9 mouse cellular contexts compared by ENCODE assay signal in genomic region chr6:136422084-136422853, GRCm38 (mm10). TPM values are rescaled to one million over a fixed set of nuclear protein-coding genes. Genes with fewer than 3 reads are reported as not detected.
A peak's percentile ranks its signal among the peaks of the same experiment; 100 is the strongest.
DNase-seq lines count a peak whose midpoint lies in the region; ATAC-seq and TF ChIP-seq lines count a peak whose summit lies in the region.
"Had no signal": no experiment of that assay in that cellular context is flagged by ENCODE, and none has a peak within 500 bp of the region (broad histone marks: within the 10 kb centered on the region; RNA-seq: fewer than 3 reads in every experiment).

No protein-coding gene starts in this region.

- in situ Hi-C loops in ES-E14 (cut with MboI; ENCODE audit: low sequenced_read_pairs in 2 of 2, unreplicated experiment in 2 of 2) = loop anchor here (10.0 kb wide), 2 partner anchors 123 to 133 kb away; no protein-coding TSS in a partner anchor

- no peak overlapping the region for H3K4me3 ChIP-seq in ES-E14 (ENCODE audit: insufficient read depth in 1 of 2, low read depth in 1 of 2, low read length in 2 of 2, poor library complexity in 1 of 2, severe bottlenecking in 1 of 2)
- H3K4me3 ChIP-seq in forebrain, postnatal 0 days (ENCODE audit: low read depth, low read length) = no peak overlapping the region
- H3K4me3 ChIP-seq: limb, embryonic 13.5 days had no signal

- no peaks in the 10 kb centered on the region for H3K27me3 ChIP-seq in forebrain, postnatal 0 days (ENCODE audit: insufficient read depth, low read length)
- H3K27me3 ChIP-seq: limb, embryonic 13.5 days had no signal

- no peak overlapping the region for H3K4me2 ChIP-seq in forebrain, postnatal 0 days (ENCODE audit: low read depth)
- H3K4me2 ChIP-seq: limb, embryonic 13.5 days had no signal

- TF ChIP-seq CTCF in forebrain, postnatal 0 days (IDR thresholded peaks at IDR 0.05; ENCODE audit: low read depth) = peak; percentile 96

- H3K9me3 ChIP-seq in ES-E14 (ENCODE audit: control insufficient read depth, insufficient read depth, low read depth, low read length) = no peaks in the 10 kb centered on the region
- no peaks in the 10 kb centered on the region for H3K9me3 ChIP-seq in forebrain, postnatal 0 days (ENCODE audit: low read length)
- H3K9me3 ChIP-seq: limb, embryonic 13.5 days had no signal

- DNase-seq in adrenal gland, adult (ENCODE audit: inconsistent age in 2 of 2, low spot score in 1 of 2) = peak; percentile 52 to 85
- no peak for DNase-seq in adrenal gland, postnatal 4 days (ENCODE audit: low spot score in 2 of 2)
- DNase-seq in ES-E14 (ENCODE audit: low read depth, low spot score) = peak; percentile 47
- peak; percentile 28 for DNase-seq in cerebellum, adult 11-12 months
- DNase-seq in forebrain, postnatal 0 days = peak; percentile 90
- peak; percentile 39 to 76 for DNase-seq in kidney, postnatal 36 days
- peak; percentile 67 for DNase-seq in lung, postnatal 10 days
- peak; percentile 34 for DNase-seq in right cerebral cortex, postnatal 25 days

- peaks cover 0 to 4% of the 10 kb centered on the region in 2 experiments; a peak in 1 of 4 replicates for H3K4me1 ChIP-seq in ES-E14 (ENCODE audit: control insufficient read depth in 2 of 2, insufficient read depth in 2 of 2, low read length in 2 of 2, poor library complexity in 1 of 2)
- H3K4me1 ChIP-seq in forebrain, postnatal 0 days (ENCODE audit: insufficient read depth) = no peaks in the 10 kb centered on the region
- H3K4me1 ChIP-seq: limb, embryonic 13.5 days had no signal

- H3K36me3 ChIP-seq in ES-E14 (ENCODE audit: control insufficient read depth, insufficient read depth, low read length, poor library complexity, severe bottlenecking) = no peaks in the 10 kb centered on the region
- H3K36me3 ChIP-seq in forebrain, postnatal 0 days (ENCODE audit: insufficient read depth) = no peaks in the 10 kb centered on the region
- H3K36me3 ChIP-seq: limb, embryonic 13.5 days had no signal

- no peak overlapping the region for H3K9ac ChIP-seq in ES-E14 (ENCODE audit: insufficient read depth, low read depth, low read length, poor library complexity, severe bottlenecking)
- no peak overlapping the region for H3K9ac ChIP-seq in forebrain, postnatal 0 days
- H3K9ac ChIP-seq: limb, embryonic 13.5 days had no signal

- peak; percentile 64 for ATAC-seq in forebrain, postnatal 0 days

- no peak overlapping the region for H3K27ac ChIP-seq in ES-E14 (ENCODE audit: insufficient read depth, low read depth, low read length, poor library complexity, severe bottlenecking)
- H3K27ac ChIP-seq in forebrain, postnatal 0 days (ENCODE audit: low read depth, low read length) = no peak overlapping the region
- H3K27ac ChIP-seq: limb, embryonic 13.5 days had no signal

- 60% methylated on average over 16 of the region's 16 CpGs for WGBS in forebrain, postnatal 0 days

TF ChIP-seq in ES-E14, 5 proteins besides CTCF, POLR2A, EP300 and RAD21:
- peak; percentile 98 for TF ChIP-seq ZC3H11A (IDR thresholded peaks at IDR 0.05; ENCODE audit: borderline replicate concordance, low read depth, low read length)
- no peak for TF ChIP-seq HCFC1 (IDR thresholded peaks at IDR 0.05; ENCODE audit: borderline replicate concordance, insufficient read depth, low read length)

RNA-seq across cellular contexts. Expression of gene E330021D16Rik, which starts 6.9 kb away (rescaled TPM):
- total RNA-seq in adrenal gland, postnatal 4 days (2021) = under 1 TPM in 1 of 2 experiments, not detected in 1; 0.73 TPM
- total RNA-seq in ES-E14 (2012; rRNA removed) = 0.36 TPM in 1 of 2 replicates, not detected in the other
- total RNA-seq in forebrain, postnatal 0 days (2014; rRNA removed) = 0.29 TPM in 1 of 2 replicates, not detected in the other
- not detected in 2 replicates for polyA plus RNA-seq in forebrain, postnatal 0 days (2015; fragmentation: Nextera tagmentation; extraction: Ambion mirVana)
- polyA plus RNA-seq: limb, embryonic 13.5 days had no signal

Comparison
In these comparisons a context has a peak if more than half of its experiments do, and no peak if none do; other contexts are left out.
1. DNase-seq: peak in adrenal gland, adult (2 of 2), ES-E14 (single experiment), cerebellum, adult 11-12 months (single experiment), forebrain, postnatal 0 days (single experiment), kidney, postnatal 36 days (2 of 2), lung, postnatal 10 days (single experiment) and right cerebral cortex, postnatal 25 days (single experiment); none in adrenal gland, postnatal 4 days (0 of 2).